Mouse (Mus musculus) testis, adult 2 months (tissue): ENCODE data around the gene Zfp365.

Source experiments
- CTCF ChIP-seq: fragments of 200-500 bp; IDR thresholded peaks from 2 replicates; pipeline ENCODE4 v1.5.1; 2012; ENCODE audit warnings: low read depth, mild to moderate bottlenecking, inconsistent platforms, low read length, moderate library complexity; ENCODE audit not compliant: control insufficient read depth, insufficient read depth, insufficient replicate concordance
- POLR2A ChIP-seq: fragments of 200-500 bp; IDR thresholded peaks from 2 replicates; pipeline ENCODE4 v1.6.1; 2012; ENCODE audit warnings: low read depth, mild to moderate bottlenecking, inconsistent platforms, low read length, moderate library complexity; ENCODE audit not compliant: control insufficient read depth

GRCm38 (mm10) chr10:67937775-67938174 lies 25.3 kb upstream of the Zfp365 start:
- no peak for TF ChIP-seq CTCF
- TF ChIP-seq POLR2A, result no peak
